Mouse (Mus musculus): ENCODE measurements around the gene Ccl21a. TPM values are rescaled to one million over a fixed set of nuclear protein-coding genes. Genes with fewer than 3 reads are reported as not detected.

Ccl21a gene
- total RNA-seq (2023) = not detected in 4 replicates

GRCm38 (mm10) chr4:42773893-42774292 is at the start of gene Ccl21a:
Gene Ccl21a, minus strand, starts transcription at chr4:42773993.

DNA sequence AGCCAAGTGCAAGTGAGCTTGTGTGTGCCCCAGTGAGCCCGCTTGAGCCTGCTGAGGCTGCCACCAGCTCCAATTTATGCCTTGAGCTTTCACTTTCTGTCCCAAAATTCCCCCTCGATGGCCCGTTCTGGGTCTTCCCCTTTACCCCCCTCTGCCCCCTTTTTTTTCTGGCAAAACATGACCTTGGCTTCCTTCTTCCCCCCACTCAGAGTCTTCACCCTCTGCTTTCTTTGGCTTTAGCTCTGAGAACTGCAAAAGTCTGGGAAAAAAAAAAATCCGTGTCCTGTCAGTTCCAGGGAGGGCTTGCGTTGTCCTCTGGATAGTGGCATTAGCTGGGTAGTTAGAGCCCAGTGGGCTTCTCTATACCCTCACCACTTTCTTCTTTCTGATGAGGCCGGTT is 17.3 kb downstream of the Ccl21a start, which contains the start of gene Ccl19:
Gene Ccl19 (minus strand): TSS at position 101 of the 400 bp plus-strand sequence.

DNA sequence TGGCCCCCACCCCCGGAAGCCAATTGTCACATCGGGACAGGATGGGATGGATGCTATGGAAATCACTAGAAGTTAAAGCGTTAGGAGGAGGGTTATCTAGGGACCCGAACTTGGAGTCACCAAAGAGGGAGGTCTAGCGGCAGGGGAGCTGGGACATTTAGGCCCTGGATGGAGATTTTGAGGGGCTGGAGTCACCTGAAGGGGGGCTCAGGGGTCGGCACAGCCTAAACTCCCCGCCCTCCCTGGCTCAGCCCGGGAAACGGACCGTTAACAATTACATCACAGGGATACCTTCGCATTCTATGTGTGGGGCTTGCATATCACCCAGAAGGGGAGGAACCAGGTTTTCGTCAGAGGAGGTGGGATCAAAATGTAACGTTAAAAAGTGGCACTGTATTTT is 38.5 kb downstream of the Ccl21a start, which contains the start of gene 4930578G10Rik:
Gene 4930578G10Rik (plus strand): TSS at position 301 of the 400 bp plus-strand sequence.

Other genes with a start within 250 kb of the Ccl21a start
- not detected in 4 replicates for gene Fam205a2, start 245.8 kb downstream of the Ccl21a start, total RNA-seq (2023)
- not detected in 4 replicates for gene Gm10591, start 161.8 kb downstream of the Ccl21a start, total RNA-seq (2023)
- gene Gm2564, start 144.3 kb downstream of the Ccl21a start, total RNA-seq (2023) = not detected in 4 replicates
- not detected in 4 replicates for gene Ccl27b, start 118.7 kb downstream of the Ccl21a start, total RNA-seq (2023)
- not detected in 4 replicates for gene Il11ra2, start 112.1 kb downstream of the Ccl21a start, total RNA-seq (2023)
- not detected in 4 replicates for gene 4930578G10Rik, start 38.4 kb downstream of the Ccl21a start, total RNA-seq (2023)
- gene Ccl19, start 17.4 kb downstream of the Ccl21a start, total RNA-seq (2023) = not detected in 4 replicates
- not detected in 4 replicates for gene Fam205a1, start 79.9 kb upstream of the Ccl21a start, total RNA-seq (2023)
- gene Gm12394, start 82.8 kb upstream of the Ccl21a start, total RNA-seq (2023) = not detected in 4 replicates
- not detected in 4 replicates for gene Fam205c, start 100.2 kb upstream of the Ccl21a start, total RNA-seq (2023)
- gene Phf24, start 142.7 kb upstream of the Ccl21a start, total RNA-seq (2023) = not detected in 4 replicates
- gene Dnajb5, start 175.8 kb upstream of the Ccl21a start, total RNA-seq (2023) = 33.1 to 42.0 TPM (median 37.5 TPM) in 4 replicates
- not detected in 4 replicates for gene 1700022I11Rik, start 195.6 kb upstream of the Ccl21a start, total RNA-seq (2023)
- gene Vcp, start 226.5 kb upstream of the Ccl21a start, total RNA-seq (2023) = 98.6 to 113 TPM (median 106 TPM) in 4 replicates
- 27.6 to 34.9 TPM (median 32.9 TPM) in 4 replicates for gene Fancg, start 236.5 kb upstream of the Ccl21a start, total RNA-seq (2023)

All from B cell, adult 62 days (primary cell).